Mouse (Mus musculus) heart, embryonic 10.5 days (tissue): ENCODE data around the gene Shc1. TPM values are rescaled to one million over a fixed set of nuclear protein-coding genes. Genes with fewer than 3 reads are reported as not detected.

Experiments used
- DNase-seq: peaks from one replicate; pipeline ENCODE4 v3.0.0-alpha.2; 2017; ENCODE audit warnings: low spot score
- H3K27ac ChIP-seq: fragments of 300-500 bp; sonication (generic); 2 replicates; pipeline ENCODE4 v1.5.1; 2016; ENCODE audit warnings: mild to moderate bottlenecking
- H3K27me3 ChIP-seq: fragments of 300-500 bp; sonication (generic); 2 replicates; pipeline ENCODE4 v1.6.1; 2016; ENCODE audit warnings: mild to moderate bottlenecking; ENCODE audit not compliant: poor library complexity, insufficient read depth, severe bottlenecking
- H3K36me3 ChIP-seq: fragments of 300-500 bp; sonication (generic); 2 replicates; pipeline ENCODE4 v1.6.1; 2016; ENCODE audit warnings: mild to moderate bottlenecking, moderate library complexity
- H3K4me1 ChIP-seq: fragments of 300-500 bp; sonication (generic); 2 replicates; pipeline ENCODE4 v1.6.1; 2016; ENCODE audit warnings: mild to moderate bottlenecking
- H3K4me3 ChIP-seq: fragments of 300-500 bp; sonication (generic); 2 replicates; pipeline ENCODE4 v1.5.1; 2016; ENCODE audit warnings: mild to moderate bottlenecking, moderate library complexity
- H3K9me3 ChIP-seq: fragments of 300-500 bp; sonication (generic); 2 replicates; pipeline ENCODE4 v1.6.1; 2016; ENCODE audit warnings: mild to moderate bottlenecking, moderate library complexity
- WGBS: fragments of 180-500 bp; shearing (Covaris S2); methylation state at CpG from one replicate; pipeline ENCODE4 v1.1.7; 2016; 5-methylcytosine and 5-hydroxymethylcytosine counted together
- polyA plus RNA-seq: library from polyadenylated mRNA; unstranded; fragments of >200 nt; fragmentation: Nextera tagmentation; extraction: Ambion mirVana; gene quantifications from 2 replicates; pipeline ENCODE4 v1.2.1, GENCODE M21; 2016

Shc1 gene
- polyA plus RNA-seq, 1 experiment from 2014 or later: 72.2 TPM

GRCm38 (mm10) chr3:89393605-89394004, 24.6 kb upstream of the Shc1 start:
- H3K4me1 ChIP-seq: peaks cover 78% of the 10 kb centered on the region
- peaks cover 5% of the 10 kb centered on the region; the same call in 1 of the 2 replicates for H3K27me3 ChIP-seq
- H3K36me3 ChIP-seq: no peaks in the 10 kb centered on the region
- H3K27ac ChIP-seq: peak overlapping the region; percentile 93
- DNase-seq: peak; percentile 99
- peak overlapping the region; percentile 79 for H3K4me3 ChIP-seq
- 0% methylated on average over 15 of the region's 15 CpGs for WGBS
- no peaks in the 10 kb centered on the region for H3K9me3 ChIP-seq

- Histone ChIP-seq H3K9me3 (no peaks in the 10 kb centered on the region), H3K36me3 (peaks cover 2% of the 10 kb centered on the region; the same call in 1 of the 2 replicates), H3K4me3 (peak within 1 kb of the TSS; percentile 79), H3K4me1 (peaks cover 71% of the 10 kb centered on the region), H3K27ac (peak within 1 kb of the TSS; percentile 93), H3K27me3 (peaks cover 5% of the 10 kb centered on the region; the same call in 1 of the 2 replicates)
- WGBS: under 1% methylated on average over 38 of the region's 42 CpGs
- peak; percentile 91 for DNase-seq
Observed at GRCm38 (mm10) chr3:89394006-89394893, 24.0 kb upstream of the Shc1 start, which contains the start of gene Zbtb7b. Gene Zbtb7b (minus strand): TSS chr3:89394776.

- H3K9me3 ChIP-seq: no peaks in the 10 kb centered on the region
- H3K27ac ChIP-seq: peak overlapping the region; percentile 93
- H3K4me1 ChIP-seq: peaks cover 70% of the 10 kb centered on the region
- under 1% methylated on average over 10 of the region's 12 CpGs for WGBS
- H3K36me3 ChIP-seq: peaks cover 6% of the 10 kb centered on the region; the same call in 1 of the 2 replicates
- peak; percentile 94 for DNase-seq
- peaks cover 5% of the 10 kb centered on the region; the same call in 1 of the 2 replicates for H3K27me3 ChIP-seq
- peak overlapping the region; percentile 79 for H3K4me3 ChIP-seq
Observed at GRCm38 (mm10) chr3:89394894-89395256, 23.4 kb upstream of the Shc1 start.

DNA sequence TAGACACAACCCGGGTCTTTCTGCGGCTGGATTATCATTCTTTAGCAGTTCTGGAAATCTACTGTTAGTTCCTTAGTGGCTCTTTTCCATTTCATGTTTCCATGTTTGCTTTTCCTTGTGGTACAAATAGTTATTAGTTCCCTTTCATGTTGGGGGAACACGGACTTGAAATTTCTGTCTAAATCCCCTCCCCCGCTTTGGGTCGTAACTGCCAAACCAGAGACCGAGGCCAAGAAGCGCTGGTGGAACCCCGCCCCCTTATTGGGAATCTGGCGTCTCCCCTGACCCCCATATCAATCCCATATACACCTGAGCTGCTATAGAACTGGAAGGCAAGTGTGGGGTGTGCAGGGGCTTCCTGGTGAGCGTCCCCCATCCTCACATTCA, 22.8 kb upstream of the Shc1 start:
- Histone ChIP-seq H3K9me3 (no peaks in the 10 kb centered on the region), H3K4me3 (peak overlapping the region; percentile 79), H3K36me3 (peaks cover 8% of the 10 kb centered on the region; the same call in 1 of the 2 replicates), H3K27me3 (peaks cover 5% of the 10 kb centered on the region; the same call in 1 of the 2 replicates), H3K27ac (peak overlapping the region; percentile 93), H3K4me1 (peaks cover 64% of the 10 kb centered on the region)
- no peak for DNase-seq
- 2% methylated on average over 10 of the region's 10 CpGs for WGBS

DNA sequence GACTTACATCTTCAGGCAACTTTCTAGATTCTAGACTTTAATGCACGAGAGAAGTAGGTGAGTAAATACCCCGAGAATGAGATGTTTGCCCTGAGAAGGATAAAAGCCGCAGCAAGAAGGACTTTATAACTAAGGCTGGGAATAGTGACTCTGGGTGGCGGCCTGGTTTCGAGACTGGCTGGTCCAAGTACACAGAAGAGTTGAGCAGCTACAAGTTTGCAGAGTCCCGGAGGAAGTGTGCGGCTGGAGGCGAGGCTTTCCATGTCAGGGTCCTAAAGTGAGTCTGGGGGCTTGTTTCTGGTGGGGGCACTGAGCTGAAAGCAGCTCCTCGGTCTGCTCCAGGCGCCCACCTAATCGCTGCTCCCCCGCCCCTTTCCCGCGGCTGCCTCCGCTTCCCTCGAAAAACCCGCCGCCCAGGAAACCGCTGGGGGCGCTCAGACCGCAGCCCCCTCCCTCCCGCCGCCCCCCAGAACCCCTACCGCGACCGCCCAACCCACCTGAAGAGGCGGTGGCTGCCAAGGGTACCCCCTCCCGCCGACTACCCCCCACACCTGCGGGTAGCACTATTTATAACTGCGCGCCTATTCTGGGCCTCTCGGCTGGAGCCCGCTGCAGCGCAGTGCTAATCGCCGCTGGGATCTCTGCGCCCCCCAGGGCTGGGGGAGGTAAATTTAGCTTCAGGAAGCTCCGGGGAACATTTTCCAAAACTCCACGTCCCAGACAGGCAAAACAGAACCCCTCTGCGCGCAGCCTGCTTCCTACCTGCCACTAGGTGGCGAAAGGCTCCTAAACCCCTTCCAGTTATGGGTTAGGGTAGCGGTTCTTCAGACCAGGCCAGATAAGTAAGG, 22.2 kb upstream of the Shc1 start:
- DNase-seq: peak; percentile 91
- peaks cover 9% of the 10 kb centered on the region; the same call in 1 of the 2 replicates for H3K36me3 ChIP-seq
- peak overlapping the region; percentile 93 for H3K27ac ChIP-seq
- peaks cover 58% of the 10 kb centered on the region for H3K4me1 ChIP-seq
- WGBS: under 1% methylated on average over 43 of the region's 44 CpGs
- H3K4me3 ChIP-seq: peak overlapping the region; percentile 79
- no peaks in the 10 kb centered on the region for H3K9me3 ChIP-seq
- no peaks in the 10 kb centered on the region; the same call in 1 of the 2 replicates for H3K27me3 ChIP-seq

DNA sequence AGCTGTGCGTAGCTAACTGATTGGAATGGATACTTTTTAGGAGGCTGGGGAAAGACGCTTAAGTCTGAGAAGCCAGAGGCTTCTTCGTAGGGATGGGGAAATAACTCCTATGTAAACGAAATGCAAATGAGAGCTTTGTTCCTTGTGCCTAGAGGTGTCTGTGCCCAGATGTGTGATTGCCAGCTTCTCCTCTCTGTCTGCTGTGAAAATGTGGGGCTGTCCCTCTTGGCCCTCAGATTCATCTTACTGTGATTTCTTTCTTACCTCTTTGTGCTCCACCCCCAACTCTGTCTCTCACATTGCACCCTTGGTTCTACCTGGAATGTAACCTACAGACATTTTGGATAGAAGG, 21.6 kb upstream of the Shc1 start:
- H3K27ac ChIP-seq: peak overlapping the region; percentile 93
- no peak for DNase-seq
- peaks cover 15% of the 10 kb centered on the region for H3K36me3 ChIP-seq
- WGBS: 0% methylated on average over 4 of the region's 4 CpGs
- no peaks in the 10 kb centered on the region for H3K9me3 ChIP-seq
- H3K4me1 ChIP-seq: peaks cover 52% of the 10 kb centered on the region
- H3K27me3 ChIP-seq: no peaks in the 10 kb centered on the region; the same call in 1 of the 2 replicates
- peak overlapping the region; percentile 79 for H3K4me3 ChIP-seq

- DNase-seq: no peak
- no peaks in the 10 kb centered on the region for H3K27me3 ChIP-seq
- H3K27ac ChIP-seq: no peak overlapping the region
- peaks cover 7% of the 10 kb centered on the region for H3K4me1 ChIP-seq
- WGBS: 94% methylated on average over 7 of the region's 7 CpGs
- H3K36me3 ChIP-seq: peaks cover 56% of the 10 kb centered on the region
- no peaks in the 10 kb centered on the region for H3K9me3 ChIP-seq
- H3K4me3 ChIP-seq: no peak overlapping the region
Observed at GRCm38 (mm10) chr3:89401329-89401728, 16.9 kb upstream of the Shc1 start.

DNA sequence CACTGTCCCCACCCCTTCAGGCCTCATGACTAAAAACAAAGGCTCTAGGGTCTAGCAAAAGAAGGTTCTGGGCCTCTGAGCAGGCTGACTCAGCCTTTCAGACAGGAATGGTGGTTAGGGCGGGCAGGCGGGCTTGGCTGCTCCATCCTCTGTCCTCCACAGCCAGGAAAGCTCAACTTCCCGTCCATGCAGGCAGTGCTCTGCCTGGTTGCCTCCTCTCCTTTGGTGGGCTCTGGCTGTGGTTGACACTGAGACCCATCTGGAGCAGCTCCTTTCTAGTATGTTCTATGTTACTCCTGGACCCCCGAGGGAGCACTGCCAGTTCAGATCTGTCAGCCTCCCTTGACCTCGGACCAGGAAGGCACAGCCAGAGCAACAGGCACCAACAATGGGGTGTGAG, 15.6 kb upstream of the Shc1 start, which contains the start of gene Lenep:
TSS of gene Lenep (minus strand) at position 101 of the 400 bp plus-strand sequence.
- peaks cover 65% of the 10 kb centered on the region for H3K36me3 ChIP-seq
- no peak within 1 kb of the TSS for H3K4me3 ChIP-seq
- H3K9me3 ChIP-seq: no peaks in the 10 kb centered on the region
- no peaks in the 10 kb centered on the region for H3K4me1 ChIP-seq
- H3K27ac ChIP-seq: no peak within 1 kb of the TSS
- no peaks in the 10 kb centered on the region for H3K27me3 ChIP-seq
- WGBS: 76% methylated on average over 5 of the region's 5 CpGs
- no peak for DNase-seq

DNA sequence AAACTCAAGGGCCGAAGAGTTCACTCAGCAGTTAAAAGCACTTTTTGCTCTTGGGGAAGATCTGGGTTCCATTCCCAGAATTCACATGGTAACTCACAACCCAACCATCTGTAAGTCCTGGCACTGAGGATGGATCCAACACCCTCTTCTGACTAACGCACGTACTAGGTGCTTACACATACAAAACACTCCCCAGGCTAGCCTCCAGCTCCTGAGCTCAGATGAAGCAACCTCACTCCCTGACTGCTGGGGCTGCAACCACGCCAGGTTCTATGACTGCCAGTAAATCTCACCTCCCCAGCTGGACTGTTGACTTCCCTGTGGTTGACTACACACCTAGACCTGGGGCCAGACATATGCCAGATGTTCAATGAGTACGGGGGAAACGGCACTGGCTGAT, 11.4 kb upstream of the Shc1 start:
- peaks cover 7% of the 10 kb centered on the region for H3K4me1 ChIP-seq
- no peaks in the 10 kb centered on the region for H3K27me3 ChIP-seq
- H3K4me3 ChIP-seq: no peak overlapping the region
- peaks cover 61% of the 10 kb centered on the region for H3K36me3 ChIP-seq
- H3K27ac ChIP-seq: no peak overlapping the region
- H3K9me3 ChIP-seq: no peaks in the 10 kb centered on the region
- DNase-seq: no peak
- 91% methylated on average over 6 of the region's 6 CpGs for WGBS

- Histone ChIP-seq H3K36me3 (peaks cover 52% of the 10 kb centered on the region), H3K4me3 (0 out of 2 replicates have a peak overlapping the region, but pooled peaks have one; percentile 12)
- WGBS: 53% methylated on average over 16 of the region's 16 CpGs
Observed at GRCm38 (mm10) chr3:89408448-89408847, 9.8 kb upstream of the Shc1 start.

DNA sequence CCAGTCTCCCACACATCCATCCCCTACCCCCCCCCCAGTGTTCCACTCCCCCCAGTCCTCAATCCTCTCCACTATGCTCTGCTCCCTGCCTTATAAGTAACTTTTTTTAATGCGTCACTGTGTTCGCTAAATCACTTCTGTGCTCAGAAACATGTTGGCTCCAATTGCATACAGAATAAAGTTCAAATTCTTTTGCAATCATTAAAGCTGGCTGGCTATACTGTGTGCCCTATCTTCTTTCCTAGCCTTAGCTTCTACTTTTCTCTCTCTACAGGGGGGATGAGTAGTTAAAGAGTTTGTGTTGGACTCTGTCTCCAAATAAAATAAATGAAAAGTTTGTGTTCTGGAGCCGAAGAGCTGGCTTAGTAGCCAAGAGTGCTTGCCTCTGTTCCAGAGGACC, 8.5 kb upstream of the Shc1 start:
- H3K4me3 ChIP-seq: no peak overlapping the region
- 94% methylated on average over 3 of the region's 3 CpGs for WGBS
- DNase-seq: no peak
- H3K9me3 ChIP-seq: no peaks in the 10 kb centered on the region
- no peaks in the 10 kb centered on the region for H3K27me3 ChIP-seq
- no peak overlapping the region for H3K27ac ChIP-seq
- H3K36me3 ChIP-seq: peaks cover 51% of the 10 kb centered on the region
- peaks cover 7% of the 10 kb centered on the region for H3K4me1 ChIP-seq

More at GRCm38 (mm10) chr3:89408448-89408847, 9.8 kb upstream of the Shc1 start:
- H3K9me3 ChIP-seq: no peaks in the 10 kb centered on the region
- no peak overlapping the region for H3K27ac ChIP-seq
- no peak for DNase-seq
- H3K27me3 ChIP-seq: no peaks in the 10 kb centered on the region
- H3K4me1 ChIP-seq: peaks cover 7% of the 10 kb centered on the region

GRCm38 (mm10) chr3:89410864-89411263, 7.4 kb upstream of the Shc1 start:
- peak overlapping the region; percentile 84 for H3K27ac ChIP-seq

More at GRCm38 (mm10) chr3:89410864-89411263, 7.4 kb upstream of the Shc1 start:
- DNase-seq: no peak
- no peaks in the 10 kb centered on the region for H3K9me3 ChIP-seq
- H3K4me3 ChIP-seq: peak overlapping the region; percentile 68
- H3K4me1 ChIP-seq: peaks cover 7% of the 10 kb centered on the region
- no peaks in the 10 kb centered on the region for H3K27me3 ChIP-seq
- peaks cover 54% of the 10 kb centered on the region for H3K36me3 ChIP-seq
- 72% methylated on average over 10 of the region's 10 CpGs for WGBS
